Mouse (Mus musculus) midbrain, postnatal 0 days (tissue): ENCODE measurements around the gene Sptlc2. TPM values are rescaled to one million over a fixed set of nuclear protein-coding genes. Genes with fewer than 3 reads are reported as not detected.

Experiments
- ATAC-seq: fragments of 200-750 bp; cut with Nextera tagmentation; 2 replicates; pipeline ENCODE4 v1.8.0; 2017; ENCODE audit warnings: moderate number of reproducible peaks, mild to moderate bottlenecking, moderate TSS enrichment, moderate library complexity; ENCODE audit not compliant: low FRiP score
- DNase-seq: peaks from one replicate; pipeline ENCODE4 v3.0.0-alpha.2; 2015; ENCODE audit warnings: low spot score
- H3K27ac ChIP-seq: fragments of 300-500 bp; sonication (generic); 2 replicates; pipeline ENCODE4 v1.5.1; 2014; ENCODE audit warnings: low read depth, mild to moderate bottlenecking, low read length, mixed read lengths
- H3K27me3 ChIP-seq: fragments of 300-500 bp; sonication (generic); 2 replicates; pipeline ENCODE4 v1.6.1; 2014; ENCODE audit warnings: low read length, control low read depth, mixed read lengths; ENCODE audit not compliant: insufficient read depth
- H3K36me3 ChIP-seq: fragments of 300-500 bp; sonication (generic); 2 replicates; pipeline ENCODE4 v1.6.1; 2014; ENCODE audit warnings: low read length, control low read depth, mixed read lengths; ENCODE audit not compliant: insufficient read depth
- H3K4me1 ChIP-seq: fragments of 300-500 bp; sonication (generic); 2 replicates; pipeline ENCODE4 v1.6.1; 2014; ENCODE audit warnings: mild to moderate bottlenecking, control low read depth, antibody characterized with exemption, low read length, mixed read lengths; ENCODE audit not compliant: insufficient read depth
- H3K4me2 ChIP-seq: fragments of 300-500 bp; sonication (generic); 2 replicates; pipeline ENCODE4 v1.6.1; 2014; ENCODE audit warnings: low read depth, mild to moderate bottlenecking, low read length, mixed read lengths; ENCODE audit not compliant: poor library complexity, severe bottlenecking
- H3K4me3 ChIP-seq: fragments of 300-500 bp; sonication (generic); 2 replicates; pipeline ENCODE4 v1.5.1; 2014; ENCODE audit warnings: low read depth, mild to moderate bottlenecking, low read length, moderate library complexity
- H3K9ac ChIP-seq: fragments of 300-500 bp; sonication (generic); replicated peaks from 2 replicates; pipeline ENCODE4 v1.6.1; 2014; ENCODE audit warnings: mild to moderate bottlenecking, low read length, moderate library complexity, mixed read lengths; ENCODE audit not compliant: poor library complexity, severe bottlenecking
- H3K9me3 ChIP-seq: fragments of 300-500 bp; sonication (generic); 2 replicates; pipeline ENCODE4 v1.6.1; 2016; ENCODE audit warnings: low read length, control low read depth
- CTCF ChIP-seq: IDR thresholded peaks from 2 replicates; pipeline ENCODE4 v1.5.1; 2016; ENCODE audit warnings: antibody characterized with exemption, mild to moderate bottlenecking
- WGBS: fragments of 180-500 bp; shearing (Covaris S2); extraction: QIAGEN DNeasy Blood & Tissue Kit; methylation state at CpG from one replicate; pipeline ENCODE4 v1.1.7; 2014; 5-methylcytosine and 5-hydroxymethylcytosine counted together
- polyA plus RNA-seq: library from polyadenylated mRNA; unstranded; fragments of >200 nt; fragmentation: Nextera tagmentation; extraction: Ambion mirVana; gene quantifications from 2 replicates; pipeline ENCODE4 v1.2.1, GENCODE M21; 2015
- total RNA-seq: library from RNA; depleted of rRNA; stranded (reverse); fragments of >200 nt; gene quantifications from 2 replicates; pipeline ENCODE4 v1.2.3, GENCODE M21; 2014

Gene Sptlc2
- total and polyA plus RNA-seq, 2 experiments from 2014 or later: 41.5 to 99.6 TPM

DNA sequence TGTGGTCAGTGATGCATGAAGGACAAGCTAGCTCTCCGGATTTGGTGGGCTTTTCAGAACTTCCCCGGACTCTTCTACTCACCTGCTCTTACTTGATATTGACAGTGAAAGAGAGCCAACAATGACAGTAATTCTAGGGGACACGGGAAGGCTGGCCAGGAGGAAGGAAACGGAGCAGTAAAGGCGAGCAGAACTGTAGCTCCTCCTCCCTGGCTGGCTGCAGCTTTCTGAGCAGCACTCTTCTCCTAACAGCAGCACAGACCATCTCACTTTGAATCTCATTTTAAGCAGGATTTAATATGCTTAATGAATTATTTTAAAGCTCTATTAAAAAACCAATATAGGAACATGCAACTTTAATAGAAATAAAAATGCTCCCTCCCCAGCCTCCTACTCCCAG lies 56.2 kb downstream of the Sptlc2 start:
- Histone ChIP-seq H3K9ac (no peak overlapping the region), H3K9me3 (no peaks in the 10 kb centered on the region), H3K4me2 (no peak overlapping the region), H3K36me3 (peaks cover 2% of the 10 kb centered on the region; the same call in 1 of the 2 replicates), H3K4me3 (no peak overlapping the region), H3K4me1 (no peaks in the 10 kb centered on the region), H3K27me3 (no peaks in the 10 kb centered on the region), H3K27ac (no peak overlapping the region)
- ATAC-seq (no peak), DNase-seq (no peak)
- 22% methylated on average over 5 of the region's 5 CpGs for WGBS
- no peak for TF ChIP-seq CTCF

DNA sequence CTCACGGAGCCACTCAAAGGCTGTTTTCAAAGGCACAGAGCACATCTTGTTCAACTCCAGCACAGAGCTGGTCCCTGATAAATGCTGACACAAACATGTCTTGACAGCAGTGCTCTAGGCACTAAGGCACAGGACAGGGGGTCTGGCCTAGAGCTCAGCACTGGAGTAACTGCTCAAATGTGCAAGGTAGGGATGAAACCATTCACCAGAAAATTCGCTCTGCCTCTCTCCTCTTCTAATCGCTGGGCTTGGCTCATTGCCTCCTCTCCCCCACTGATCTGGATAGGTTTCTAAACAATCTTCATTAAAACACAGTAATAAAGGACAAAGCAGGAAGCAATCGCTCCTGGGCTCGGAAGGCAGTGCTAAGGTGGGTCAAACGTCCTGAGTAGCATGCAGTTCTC lies 57.1 kb downstream of the Sptlc2 start:
- H3K4me3 ChIP-seq: no peak overlapping the region
- no peaks in the 10 kb centered on the region for H3K27me3 ChIP-seq
- WGBS: 48% methylated on average over 6 of the region's 6 CpGs
- H3K4me2 ChIP-seq: no peak overlapping the region
- no peaks in the 10 kb centered on the region for H3K9me3 ChIP-seq
- H3K27ac ChIP-seq: no peak overlapping the region
- H3K36me3 ChIP-seq: peaks cover 2% of the 10 kb centered on the region; the same call in 1 of the 2 replicates
- no peak for TF ChIP-seq CTCF
- ATAC-seq (no peak), DNase-seq (peak; percentile 65)
- H3K9ac ChIP-seq: no peak overlapping the region
- H3K4me1 ChIP-seq: no peaks in the 10 kb centered on the region

DNA sequence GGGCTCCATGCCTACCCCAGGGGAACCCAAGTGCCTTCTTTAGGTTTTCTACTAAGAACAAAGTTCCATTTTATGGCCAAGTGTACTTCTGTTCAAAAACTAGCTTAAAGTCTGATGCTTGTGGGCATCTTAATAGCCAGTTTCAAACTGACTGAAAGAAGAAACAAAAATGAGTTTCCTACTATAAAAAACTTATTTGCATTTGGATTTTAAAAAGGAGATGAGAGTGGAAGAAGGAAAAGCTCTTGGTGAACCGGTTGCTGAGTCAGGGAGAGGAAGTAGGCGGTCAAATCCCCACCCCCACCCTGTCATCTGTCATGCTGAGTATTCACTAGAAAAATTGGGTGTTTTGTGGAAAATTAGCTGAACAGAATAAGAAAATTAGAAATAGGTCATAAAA lies 57.9 kb downstream of the Sptlc2 start:
- 61% methylated on average over 2 of the region's 2 CpGs for WGBS

DNA sequence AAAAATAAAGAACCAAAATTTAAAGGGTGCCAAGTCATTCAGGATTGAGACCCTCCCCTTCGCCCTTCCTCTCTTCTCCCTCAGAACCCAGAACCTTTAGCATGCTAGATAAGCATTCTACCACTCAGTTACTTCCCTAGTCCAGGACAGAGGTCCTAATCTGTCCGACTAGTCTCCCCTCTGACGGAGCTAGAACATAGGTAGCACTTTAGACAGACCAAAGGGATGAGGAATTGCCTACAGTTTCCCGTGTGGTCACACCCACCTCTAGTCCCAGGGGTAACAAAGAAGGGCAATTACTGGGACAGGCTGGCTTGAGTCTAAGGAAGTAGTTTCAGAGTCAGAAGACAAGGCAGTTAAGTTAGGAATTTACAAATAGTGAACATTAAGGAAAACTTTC lies 60.1 kb downstream of the Sptlc2 start:
- DNase-seq: no peak
- no peak for ATAC-seq
- H3K9me3 ChIP-seq: no peaks in the 10 kb centered on the region
- 22% methylated on average over 4 of the region's 4 CpGs for WGBS
- H3K36me3 ChIP-seq: 0 out of 2 replicates have a peak, but pooled peaks cover 2% of the 10 kb centered on the region
- H3K4me3 ChIP-seq: no peak overlapping the region
- no peak overlapping the region for H3K4me2 ChIP-seq
- H3K27me3 ChIP-seq: no peaks in the 10 kb centered on the region
- no peak for TF ChIP-seq CTCF
- H3K27ac ChIP-seq: no peak overlapping the region; the same call in 1 of the 2 replicates
- H3K4me1 ChIP-seq: no peaks in the 10 kb centered on the region
- no peak overlapping the region for H3K9ac ChIP-seq

More for the DNA sequence above, 57.9 kb downstream of the Sptlc2 start:
- Histone ChIP-seq H3K4me3 (no peak overlapping the region), H3K27ac (no peak overlapping the region), H3K36me3 (peaks cover 2% of the 10 kb centered on the region; the same call in 1 of the 2 replicates), H3K9ac (no peak overlapping the region), H3K4me2 (no peak overlapping the region), H3K27me3 (no peaks in the 10 kb centered on the region), H3K4me1 (no peaks in the 10 kb centered on the region), H3K9me3 (no peaks in the 10 kb centered on the region)
- ATAC-seq: no peak
- TF ChIP-seq CTCF: no peak
- DNase-seq: no peak

DNA sequence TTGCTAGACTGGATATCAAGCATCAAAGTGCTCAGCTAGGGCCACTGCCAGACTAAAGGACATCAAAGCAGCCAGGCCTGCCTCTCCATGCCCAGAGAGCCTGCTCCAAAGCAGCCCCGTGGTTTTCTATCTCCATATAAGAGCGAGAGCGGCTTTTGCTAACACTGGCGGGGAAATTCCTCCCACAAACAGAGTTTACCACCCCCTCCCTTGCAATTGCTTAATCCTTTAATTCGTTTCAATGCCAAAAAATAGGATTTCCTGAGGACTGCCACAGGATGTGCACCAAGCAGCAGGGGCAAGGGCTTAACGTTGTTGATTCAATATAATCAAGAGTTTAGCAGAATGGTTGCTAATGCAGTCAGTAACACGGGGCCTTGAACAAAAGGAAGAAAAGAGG lies 60.5 kb downstream of the Sptlc2 start:
- Histone ChIP-seq H3K36me3 (0 out of 2 replicates have a peak, but pooled peaks cover under 1% of the 10 kb centered on the region), H3K4me1 (no peaks in the 10 kb centered on the region), H3K27me3 (no peaks in the 10 kb centered on the region), H3K9me3 (no peaks in the 10 kb centered on the region), H3K9ac (no peak overlapping the region), H3K4me3 (no peak overlapping the region), H3K27ac (no peak overlapping the region; the same call in 1 of the 2 replicates), H3K4me2 (no peak overlapping the region)
- 15% methylated on average over 7 of the region's 7 CpGs for WGBS
- DNase-seq (peak; percentile 43), ATAC-seq (peak; percentile 52; the same call in 1 of the 2 replicates)
- no peak for TF ChIP-seq CTCF

DNA sequence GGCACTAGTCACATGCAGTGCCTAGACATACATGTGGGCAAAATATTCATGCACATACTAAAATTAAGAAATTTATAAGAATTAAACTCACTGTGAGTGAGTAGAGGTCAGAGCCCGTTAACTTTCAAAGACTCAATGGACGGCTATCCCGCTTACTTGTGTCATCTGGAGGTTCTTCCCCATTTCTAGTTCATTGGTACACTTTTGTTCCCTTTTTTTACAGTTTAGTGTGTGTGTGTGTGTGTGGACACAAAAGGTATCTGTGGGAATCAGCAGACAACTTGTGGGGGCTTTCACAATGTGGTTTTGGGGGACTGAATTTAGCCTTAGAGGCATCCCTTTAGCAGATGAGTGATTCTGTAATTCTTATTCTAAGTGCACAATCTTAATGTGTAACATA lies 62.7 kb downstream of the Sptlc2 start:
- Histone ChIP-seq H3K36me3 (no peaks in the 10 kb centered on the region), H3K27ac (no peak overlapping the region), H3K9ac (no peak overlapping the region), H3K9me3 (no peaks in the 10 kb centered on the region), H3K4me1 (no peaks in the 10 kb centered on the region), H3K4me3 (no peak overlapping the region), H3K4me2 (no peak overlapping the region), H3K27me3 (no peaks in the 10 kb centered on the region)
- 94% methylated on average over 3 of the region's 3 CpGs for WGBS
- ATAC-seq (no peak), DNase-seq (no peak)
- no peak for TF ChIP-seq CTCF
